Mouse (Mus musculus) CH12.LX (cell line): ENCODE measurements around the gene Tmem251.
A peak's percentile ranks its signal among the peaks of the same experiment; 100 is the strongest.

Experiments used
- CTCF ChIP-seq, 2 experiments: IDR thresholded peaks in 1 of 2; conservative IDR thresholded peaks in 1 of 2; 2 replicates each; pipeline ENCODE4 v1.5.1; 2011 to 2012; ENCODE audit warnings: low read depth in 2 of 2, low read length in 2 of 2, improper control_type of control experiment in 1 of 2, inconsistent platforms in 1 of 2, mild to moderate bottlenecking in 1 of 2, moderate library complexity in 1 of 2
- NELFE ChIP-seq: IDR thresholded peaks from 2 replicates; pipeline ENCODE4 v1.6.1; 2011; ENCODE audit warnings: low read depth, low read length, improper control_type of control experiment
- ZC3H11A ChIP-seq: IDR thresholded peaks from 2 replicates; pipeline ENCODE4 v1.6.1; 2012; ENCODE audit warnings: low read depth, mild to moderate bottlenecking, inconsistent platforms, low read length, improper control_type of control experiment

GRCm38 (mm10) chr12:102740285-102740684 is 3.3 kb upstream of the Tmem251 start:
- TF ChIP-seq CTCF (conservative IDR thresholded peaks at IDR 0.05 in 1 of 2, IDR thresholded peaks at IDR 0.05 in 1 of 2; ENCODE audit: low read depth in 2 of 2, low read length in 2 of 2) (peak in 1 of 2 experiments; percentile 72; a peak in 2 of 4 replicates), NELFE (no peak), ZC3H11A (no peak)
